Mouse (Mus musculus) myocyte (in vitro differentiated cells): ENCODE data around the gene Nup93. TPM values are rescaled to one million over a fixed set of nuclear protein-coding genes. Genes with fewer than 3 reads are reported as not detected.
A peak's percentile ranks its signal among the peaks of the same experiment; 100 is the strongest.

Experiments
- H3K27me3 ChIP-seq: one replicate; pipeline ENCODE4 v1.6.1; 2011; ENCODE audit not compliant: control insufficient read depth, insufficient read depth, insufficient read length
- H3K36me3 ChIP-seq: one replicate; pipeline ENCODE4 v1.6.1; 2011; ENCODE audit not compliant: control insufficient read depth, insufficient read depth
- H3K4me2 ChIP-seq: one replicate; pipeline ENCODE4 v1.6.1; 2011; ENCODE audit warnings: low read depth, control low read depth
- H3K4me3 ChIP-seq: one replicate; pipeline ENCODE4 v1.5.1; 2011; ENCODE audit warnings: mild to moderate bottlenecking, control low read depth, moderate library complexity
- H3K79me2 ChIP-seq: one replicate; pipeline ENCODE4 v1.6.1; 2011; ENCODE audit not compliant: control insufficient read depth, insufficient read depth
- H3ac ChIP-seq: one replicate; pipeline ENCODE4 v1.6.1; 2011; ENCODE audit not compliant: control insufficient read depth, insufficient read length
- CEBPB ChIP-seq: IDR thresholded peaks from 2 replicates; pipeline ENCODE4 v1.6.1; 2011; ENCODE audit warnings: mild to moderate bottlenecking, moderate library complexity; ENCODE audit not compliant: poor library complexity, insufficient read depth, severe bottlenecking
- E2F4 ChIP-seq: IDR thresholded peaks from one replicate; pipeline ENCODE4 v1.6.1; 2011; ENCODE audit warnings: mild to moderate bottlenecking, control low read depth, moderate library complexity; ENCODE audit not compliant: insufficient read depth
- MAX ChIP-seq: IDR thresholded peaks from one replicate; pipeline ENCODE4 v1.6.1; 2011; ENCODE audit warnings: low read depth, mild to moderate bottlenecking, control low read depth
- MYOD1 ChIP-seq, 3 experiments: IDR thresholded peaks; one replicate each; pipeline ENCODE4 v1.6.1; 2011; ENCODE audit warnings: control low read depth in 2 of 3, low read depth in 2 of 3, mild to moderate bottlenecking in 2 of 3, moderate library complexity in 1 of 3; ENCODE audit not compliant: insufficient read length in 2 of 3, control insufficient read depth in 1 of 3
- MYOG ChIP-seq, 3 experiments: IDR thresholded peaks; one replicate each; pipeline ENCODE4 v1.6.1; 2011; ENCODE audit warnings: control low read depth in 2 of 3, low read depth in 2 of 3, mild to moderate bottlenecking in 2 of 3; ENCODE audit not compliant: insufficient read length in 2 of 3, control insufficient read depth in 1 of 3, insufficient read depth in 1 of 3
- POLR2A ChIP-seq: IDR thresholded peaks from one replicate; pipeline ENCODE4 v1.6.1; 2011; ENCODE audit warnings: low read depth, mild to moderate bottlenecking, control low read depth, moderate library complexity; ENCODE audit not compliant: insufficient read length
- POLR2AphosphoS2 ChIP-seq: IDR thresholded peaks from one replicate; pipeline ENCODE4 v1.6.1; 2011; ENCODE audit warnings: low read depth, control low read depth; ENCODE audit not compliant: insufficient read length
- REST ChIP-seq: IDR thresholded peaks from one replicate; pipeline ENCODE4 v1.6.1; 2011; ENCODE audit warnings: mild to moderate bottlenecking, control low read depth, moderate library complexity; ENCODE audit not compliant: insufficient read depth, insufficient read length
- SRF ChIP-seq: IDR thresholded peaks from one replicate; pipeline ENCODE4 v1.6.1; 2011; ENCODE audit warnings: low read depth; ENCODE audit not compliant: control insufficient read depth, insufficient read length
- TCF12 ChIP-seq: IDR thresholded peaks from one replicate; pipeline ENCODE4 v1.6.1; 2011; ENCODE audit warnings: mild to moderate bottlenecking, control low read depth; ENCODE audit not compliant: poor library complexity, insufficient read depth, severe bottlenecking
- TCF3 ChIP-seq: IDR thresholded peaks from one replicate; pipeline ENCODE4 v1.6.1; 2011; ENCODE audit warnings: low read depth, control low read depth; ENCODE audit not compliant: insufficient read length
- USF1 ChIP-seq: IDR thresholded peaks from one replicate; pipeline ENCODE4 v1.6.1; 2011; ENCODE audit warnings: low read depth, mild to moderate bottlenecking, control low read depth, moderate library complexity
- polyA plus RNA-seq: library from polyadenylated mRNA; unstranded; fragments of >200 nt; fragmentation: generic; extraction: Trizol; gene quantifications from one replicate; pipeline ENCODE4 v1.2.1, GENCODE M21; 2012; ENCODE audit warnings: missing spikeins

Nup93 gene
- polyA plus RNA-seq, 1 experiment: 38.1 TPM

DNA sequence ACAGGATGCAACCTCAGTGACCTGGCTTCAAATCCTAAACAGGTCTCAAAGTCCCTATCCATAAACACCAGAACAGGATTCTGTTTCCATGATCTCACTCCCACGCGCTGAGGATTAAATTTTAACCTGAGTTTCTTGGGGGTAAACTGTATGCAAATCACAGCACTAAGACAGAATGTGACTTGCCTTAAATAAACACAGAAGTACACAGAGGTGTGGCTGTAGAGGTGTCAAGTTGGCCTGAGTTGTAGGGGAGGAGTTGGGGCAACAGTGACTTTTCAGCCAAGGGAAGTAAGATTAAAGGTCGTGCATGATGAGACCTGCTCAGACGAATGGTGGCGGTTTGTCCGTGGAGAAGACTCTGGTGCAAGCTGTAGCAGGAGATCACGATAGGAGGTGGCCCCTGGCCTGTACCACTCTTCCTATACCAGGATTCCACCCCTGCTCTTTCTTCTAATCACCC lies 139.7 kb downstream of the Nup93 start:
- TF ChIP-seq USF1: no peak
- no peak for TF ChIP-seq MAX
- Histone ChIP-seq H3K36me3 (no peaks in the 10 kb centered on the region), H3K27me3 (peaks cover 60% of the 10 kb centered on the region), H3K79me2 (no peaks in the 10 kb centered on the region), H3ac (no peak overlapping the region), H3K4me2 (no peak overlapping the region), H3K4me3 (no peak overlapping the region)

DNA sequence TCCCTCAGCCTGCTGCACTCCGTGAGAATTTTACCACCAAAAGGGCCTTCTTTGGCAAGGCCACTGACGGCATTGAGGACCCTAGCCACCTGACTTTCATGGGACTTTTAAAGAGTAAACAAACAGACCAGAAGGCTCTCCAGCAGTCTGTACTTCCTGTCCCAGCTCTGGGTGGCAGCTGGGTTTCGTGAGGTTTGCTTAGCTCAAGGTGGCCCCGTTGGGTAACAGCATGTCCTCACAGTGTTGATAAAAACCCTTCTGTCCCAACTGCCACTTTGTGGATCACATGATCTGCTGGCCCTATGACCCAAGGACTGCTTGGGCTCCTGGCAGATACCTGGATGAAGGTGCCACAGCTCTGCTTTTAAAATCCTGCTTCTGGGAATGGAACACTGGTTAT lies 140.2 kb downstream of the Nup93 start:
- Histone ChIP-seq H3K79me2 (no peaks in the 10 kb centered on the region), H3K4me3 (no peak overlapping the region), H3K36me3 (no peaks in the 10 kb centered on the region), H3K27me3 (peaks cover 55% of the 10 kb centered on the region), H3K4me2 (no peak overlapping the region), H3ac (no peak overlapping the region)
- no peak for TF ChIP-seq TCF12
- TF ChIP-seq MYOD1 (IDR thresholded peaks at IDR 0.05; ENCODE audit: control insufficient read depth in 1 of 3, insufficient read length in 2 of 3, low read depth in 2 of 3): no peak
- TF ChIP-seq USF1: no peak
- TF ChIP-seq POLR2A: no peak
- no peak for TF ChIP-seq SRF
- TF ChIP-seq MYOG (IDR thresholded peaks at IDR 0.05; ENCODE audit: control insufficient read depth in 1 of 3, insufficient read depth in 1 of 3, insufficient read length in 2 of 3, low read depth in 2 of 3): no peak

DNA sequence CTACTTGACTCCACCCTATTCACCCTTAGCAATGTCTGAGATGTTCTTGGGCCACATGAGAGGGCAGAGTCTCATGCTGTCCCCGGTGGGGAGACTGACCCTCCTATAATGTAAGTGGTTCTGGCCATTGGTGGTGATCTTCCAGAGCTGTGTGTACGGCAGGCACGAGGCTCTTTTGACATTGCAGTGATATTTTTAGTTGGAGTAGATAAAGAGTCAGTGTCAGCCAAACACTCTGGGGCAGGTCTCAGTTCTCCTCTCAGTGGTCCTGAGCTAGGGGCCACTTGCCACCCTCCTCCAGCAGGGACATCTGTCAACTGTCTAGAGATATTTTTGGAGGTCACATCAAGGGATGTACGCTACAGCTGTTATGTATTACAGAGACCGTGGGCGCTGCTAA lies 142.9 kb downstream of the Nup93 start:
- Histone ChIP-seq H3K27me3 (peaks cover 34% of the 10 kb centered on the region), H3K4me3 (no peak overlapping the region), H3ac (no peak overlapping the region), H3K79me2 (no peaks in the 10 kb centered on the region), H3K36me3 (no peaks in the 10 kb centered on the region), H3K4me2 (peak overlapping the region; percentile 2)
- TF ChIP-seq POLR2AphosphoS2 (no peak), MYOD1 (IDR thresholded peaks at IDR 0.05; ENCODE audit: control insufficient read depth in 1 of 3, insufficient read length in 2 of 3, low read depth in 2 of 3) (peak in 1 of 3 experiments; percentile 41)

- no peaks in the 10 kb centered on the region for H3K79me2 ChIP-seq
- H3K27me3 ChIP-seq: peaks cover 34% of the 10 kb centered on the region
- H3ac ChIP-seq: no peak overlapping the region
- TF ChIP-seq MYOG (IDR thresholded peaks at IDR 0.05; ENCODE audit: control insufficient read depth in 1 of 3, insufficient read depth in 1 of 3, insufficient read length in 2 of 3, low read depth in 2 of 3) (no peak), MAX (no peak), SRF (no peak), REST (no peak), POLR2A (no peak), CEBPB (no peak)
- H3K4me2 ChIP-seq: no peak overlapping the region
- H3K4me3 ChIP-seq: no peak overlapping the region
- H3K36me3 ChIP-seq: no peaks in the 10 kb centered on the region
These were observed 144.2 kb downstream of the Nup93 start for GRCm38 (mm10) chr8:94358541-94358940.

- Histone ChIP-seq H3ac (no peak overlapping the region), H3K4me2 (no peak overlapping the region), H3K27me3 (peaks cover 13% of the 10 kb centered on the region), H3K79me2 (no peaks in the 10 kb centered on the region), H3K36me3 (no peaks in the 10 kb centered on the region), H3K4me3 (no peak overlapping the region)
- TF ChIP-seq SRF (no peak), MYOD1 (IDR thresholded peaks at IDR 0.05; ENCODE audit: control insufficient read depth in 1 of 3, insufficient read length in 2 of 3, low read depth in 2 of 3) (no peak), TCF12 (no peak), MAX (no peak), E2F4 (no peak), CEBPB (no peak), POLR2AphosphoS2 (no peak), USF1 (no peak), REST (no peak), MYOG (IDR thresholded peaks at IDR 0.05; ENCODE audit: control insufficient read depth in 1 of 3, insufficient read depth in 1 of 3, insufficient read length in 2 of 3, low read depth in 2 of 3) (no peak), TCF3 (no peak), POLR2A (no peak)
These were observed 147.5 kb downstream of the Nup93 start for GRCm38 (mm10) chr8:94361774-94362431.
